ENCODE assay signal across 7 mouse cellular contexts in the genomic region with DNA sequence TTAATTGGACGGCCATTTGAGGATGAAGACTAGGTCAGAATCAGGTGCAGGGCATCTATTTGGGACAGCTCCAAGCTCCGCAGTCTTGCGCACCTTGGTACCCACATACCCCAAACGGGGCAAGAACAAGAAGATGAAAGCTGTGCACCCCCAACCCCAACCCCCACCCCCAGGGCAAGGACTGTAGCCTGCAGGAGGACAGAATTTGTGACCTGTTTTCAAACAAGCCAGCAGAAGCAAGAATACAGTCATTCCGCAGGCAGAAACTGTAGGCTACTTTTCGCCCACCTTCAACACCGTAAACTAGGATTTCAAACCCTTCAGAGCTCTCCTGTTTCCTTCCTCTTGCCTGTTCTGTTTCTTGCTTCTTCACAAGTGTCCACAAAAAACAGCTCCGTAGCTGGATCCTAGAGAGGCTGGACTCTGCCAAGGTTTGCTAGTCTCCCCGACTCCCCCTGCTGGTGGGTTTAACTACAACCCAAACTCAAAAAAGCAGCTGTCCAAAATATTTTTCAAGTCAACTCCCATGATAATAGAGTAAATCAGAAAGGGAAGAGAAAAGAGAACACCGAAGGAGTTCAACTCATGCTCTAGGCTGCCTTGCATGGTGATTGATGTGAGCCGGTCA.
DNase-seq lines count a peak whose midpoint lies in the region; TF ChIP-seq lines count a peak whose summit lies in the region.

No protein-coding gene starts in this region.

- no peak for TF ChIP-seq POLR2A in cortical plate, adult 2 months (IDR thresholded peaks at IDR 0.05; ENCODE audit: extremely low read depth, insufficient read depth, low read length)

- H3K4me3 ChIP-seq in cortical plate, adult 2 months (ENCODE audit: insufficient read depth, low read length), result no peak overlapping the region

- no peaks in the 10 kb centered on the region for H3K4me1 ChIP-seq in cortical plate, adult 2 months (ENCODE audit: control insufficient read depth, insufficient read depth, low read length)

- DNase-seq in 416B (ENCODE audit: low read depth), result peak; percentile 1
- DNase-seq in Muller cell, postnatal 12 days (ENCODE audit: inconsistent ontology term), result peak; percentile 75
- peak; percentile 18 to 38 for DNase-seq in gastrocnemius, postnatal 36 days
- peak; percentile 42 to 69 for DNase-seq in layer of hippocampus, adult 8-10 months (ENCODE audit: low spot score in 2 of 2)
- DNase-seq in lung, postnatal 36 days, result peak; percentile 78
- peak; percentile 82 for DNase-seq in testis, postnatal 10 days (ENCODE audit: low spot score)

- H3K27ac ChIP-seq in cortical plate, adult 2 months (ENCODE audit: insufficient read depth, low read length), result no peak overlapping the region

- intact Hi-C loops in gastrocnemius, postnatal 36 days (cut with DNase I), result no loop called here

- TF ChIP-seq CTCF in cortical plate, adult 2 months (IDR thresholded peaks at IDR 0.05; ENCODE audit: extremely low read depth, insufficient read depth, low read length), result peak; percentile 55

Comparison
In these comparisons a context has a peak if more than half of its experiments do, and no peak if none do; other contexts are left out.
1. DNase-seq: peak in every context shown above with its lines; median percentile 82 in testis, postnatal 10 days; 78 in lung, postnatal 36 days; 75 in Muller cell, postnatal 12 days; 56 in layer of hippocampus, adult 8-10 months; 28 in gastrocnemius, postnatal 36 days; 1 in 416B.